ENCODE assay signal across 8 mouse cellular contexts in genomic region chr1:178336777-178337481, GRCm38 (mm10). TPM values are rescaled to one million over a fixed set of nuclear protein-coding genes. Genes with fewer than 3 reads are reported as not detected.
DNase-seq lines count a peak whose midpoint lies in the region; ATAC-seq and TF ChIP-seq lines count a peak whose summit lies in the region.

No protein-coding gene starts in this region.

- peaks cover 9% of the 10 kb centered on the region for H3K36me3 ChIP-seq in limb, embryonic 11.5 days (ENCODE audit: control insufficient read depth, insufficient read depth, low read length)
- H3K36me3 ChIP-seq in midbrain, embryonic 10.5 days: peaks cover 41% of the 10 kb centered on the region

- intact Hi-C loops in left cerebral cortex, adult 2 months (cut with DNase I): loop anchor here (1.0 to 10.0 kb wide), 5 partner anchors 19 to 1438 kb away; partner anchors contain the start of gene Efcab2

- TF ChIP-seq POLR2A in brain, embryonic 14.5 days (IDR thresholded peaks at IDR 0.05; ENCODE audit: borderline replicate concordance, extremely low read depth, insufficient read depth, insufficient read length, poor library complexity, severe bottlenecking): no peak

- no peaks in the 10 kb centered on the region for H3K9me3 ChIP-seq in limb, embryonic 11.5 days (ENCODE audit: control insufficient read depth, low read length)
- H3K9me3 ChIP-seq in midbrain, embryonic 10.5 days (replicated peaks): no peaks in the 10 kb centered on the region

- peak overlapping the region; percentile 18 for H3K4me2 ChIP-seq in limb, embryonic 11.5 days (ENCODE audit: low read depth, severe bottlenecking)

- no peaks in the 10 kb centered on the region for H3K27me3 ChIP-seq in limb, embryonic 11.5 days (ENCODE audit: control insufficient read depth, insufficient read depth, low read length)
- H3K27me3 ChIP-seq in midbrain, embryonic 10.5 days (ENCODE audit: low read depth, poor library complexity, severe bottlenecking): no peaks in the 10 kb centered on the region

- H3K4me3 ChIP-seq in left cerebral cortex, adult 2 months: peak overlapping the region; percentile 79
- H3K4me3 ChIP-seq in limb, embryonic 11.5 days (ENCODE audit: low read depth, low read length): peak overlapping the region; percentile 100
- H3K4me3 ChIP-seq in midbrain, embryonic 10.5 days: peak overlapping the region; percentile 100

- H3K4me1 ChIP-seq in limb, embryonic 11.5 days (ENCODE audit: control insufficient read depth, insufficient read depth, low read length): 0 out of 2 replicates have a peak, but pooled peaks cover 2% of the 10 kb centered on the region
- H3K4me1 ChIP-seq in midbrain, embryonic 10.5 days: peaks cover 36% of the 10 kb centered on the region

- under 1% methylated on average over 62 of the region's 89 CpGs for WGBS in limb, embryonic 11.5 days
- WGBS in midbrain, embryonic 10.5 days: under 1% methylated on average over 85 of the region's 89 CpGs

- peak; percentile 29 for ATAC-seq in granulocyte monocyte progenitor cell, adult 5-6 weeks (replicated peaks; ENCODE audit: poor library complexity, severe bottlenecking)
- ATAC-seq in limb, embryonic 11.5 days (ENCODE audit: insufficient number of reproducible peaks, low FRiP score, low TSS enrichment, low read depth): no peak; the same call in none of the 2 replicates

- H3K27ac ChIP-seq in left cerebral cortex, adult 2 months: peak overlapping the region; percentile 100
- H3K27ac ChIP-seq in limb, embryonic 11.5 days (replicated peaks; ENCODE audit: low read depth, low read length): peak overlapping the region; percentile 100
- H3K27ac ChIP-seq in midbrain, embryonic 10.5 days (replicated peaks): peak overlapping the region; percentile 100

- DNase-seq in left cerebral cortex, adult 2 months (ENCODE audit: extremely low spot score in 1 of 2, low spot score in 2 of 2): peak; percentile 59 to 73
- no peak for DNase-seq in left cerebral cortex, adult 9 months (ENCODE audit: low spot score in 2 of 2)
- peak; percentile 53 for DNase-seq in brain, embryonic 14.5 days (ENCODE audit: low read depth)
- DNase-seq in limb, embryonic 11.5 days (ENCODE audit: low spot score): no peak
- no peak for DNase-seq in midbrain, embryonic 10.5 days (ENCODE audit: low spot score)
- peak; percentile 51 to 54 for DNase-seq in spleen, postnatal 36 days (ENCODE audit: low spot score in 2 of 2)
- no peak for DNase-seq in adrenal gland, postnatal 14 days

- TF ChIP-seq CTCF in left cerebral cortex, adult 2 months (IDR thresholded peaks at IDR 0.05): no peak; the same call in 1 of the 2 replicates
- no peak for TF ChIP-seq CTCF in brain, embryonic 14.5 days (IDR thresholded peaks at IDR 0.05; ENCODE audit: borderline replicate concordance, extremely low read depth, insufficient read depth, insufficient read length)

- peak overlapping the region; percentile 100 for H3K9ac ChIP-seq in limb, embryonic 11.5 days (ENCODE audit: low read length)

RNA-seq across cellular contexts. Expression of gene Hnrnpu, which starts 0.7 kb away (rescaled TPM):
- total RNA-seq in left cerebral cortex, adult 2 months (2021): 100 to 1,000 TPM; 411 to 430 TPM
- polyA plus RNA-seq in brain, embryonic 14.5 days (2012; rRNA removed): 279 and 342 TPM in 2 replicates
- total RNA-seq in granulocyte monocyte progenitor cell, adult 5-6 weeks (2014; fragmentation: Nextera tagmentation): 580 and 661 TPM in 2 replicates
- 553 and 618 TPM in 2 replicates for total RNA-seq in granulocyte monocyte progenitor cell, adult 5-6 weeks (2017)
- polyA plus RNA-seq in limb, embryonic 11.5 days (2014; fragmentation: Nextera tagmentation; extraction: Ambion mirVana): 842 and 961 TPM in 2 replicates
- 440 and 471 TPM in 2 replicates for polyA plus RNA-seq in midbrain, embryonic 10.5 days (2016; fragmentation: Nextera tagmentation; extraction: Ambion mirVana)
- 419 and 430 TPM in 2 replicates for total RNA-seq in adrenal gland, postnatal 14 days (2021)

RNA-seq across cellular contexts. Expression of gene Cox20, which starts 18.0 kb away (rescaled TPM):
- total RNA-seq in left cerebral cortex, adult 2 months (2021): 10 to 100 TPM; 30.0 to 33.3 TPM
- 82.0 and 107 TPM in 2 replicates for polyA plus RNA-seq in brain, embryonic 14.5 days (2012; rRNA removed)
- 131 and 163 TPM in 2 replicates for total RNA-seq in granulocyte monocyte progenitor cell, adult 5-6 weeks (2014; fragmentation: Nextera tagmentation)
- 142 and 153 TPM in 2 replicates for total RNA-seq in granulocyte monocyte progenitor cell, adult 5-6 weeks (2017)
- polyA plus RNA-seq in limb, embryonic 11.5 days (2014; fragmentation: Nextera tagmentation; extraction: Ambion mirVana): 106 and 110 TPM in 2 replicates
- polyA plus RNA-seq in midbrain, embryonic 10.5 days (2016; fragmentation: Nextera tagmentation; extraction: Ambion mirVana): 96.1 and 103 TPM in 2 replicates
- total RNA-seq in adrenal gland, postnatal 14 days (2021): 88.1 and 107 TPM in 2 replicates

Comparison
In these comparisons a context has a peak if more than half of its experiments do, and no peak if none do; other contexts are left out.
1. DNase-seq: peak in left cerebral cortex, adult 2 months (2 of 2), brain, embryonic 14.5 days (single experiment) and spleen, postnatal 36 days (2 of 2); none in left cerebral cortex, adult 9 months (0 of 2), limb, embryonic 11.5 days (single experiment), midbrain, embryonic 10.5 days (single experiment) and adrenal gland, postnatal 14 days (single experiment).
2. Peak in every context shown above with its lines, with median percentiles within 50 percentile points of each other: H3K27ac ChIP-seq and H3K4me3 ChIP-seq.